Mouse (Mus musculus) stomach, postnatal 0 days (tissue): ENCODE measurements around the gene Lypd6b. TPM values are rescaled to one million over a fixed set of nuclear protein-coding genes. Genes with fewer than 3 reads are reported as not detected.
A peak's percentile ranks its signal among the peaks of the same experiment; 100 is the strongest.

ENCODE experiments used
- ATAC-seq: fragments of 200-750 bp; cut with Nextera tagmentation; 2 replicates; pipeline ENCODE4 v1.8.0; 2017; ENCODE audit not compliant: low FRiP score, low TSS enrichment
- DNase-seq: peaks from one replicate; pipeline ENCODE4 v3.0.0-alpha.2; 2016; ENCODE audit warnings: low spot score
- H3K27ac ChIP-seq: fragments of 300-500 bp; sonication (generic); replicated peaks from 2 replicates; pipeline ENCODE4 v1.5.1; 2014; ENCODE audit warnings: mild to moderate bottlenecking, control low read depth
- H3K27me3 ChIP-seq: fragments of 300-500 bp; sonication (generic); 2 replicates; pipeline ENCODE4 v1.6.1; 2014; ENCODE audit warnings: low read length; ENCODE audit not compliant: control insufficient read depth, insufficient read depth
- H3K36me3 ChIP-seq: fragments of 300-500 bp; sonication (generic); 2 replicates; pipeline ENCODE4 v1.6.1; 2014; ENCODE audit warnings: low read length, mixed read lengths; ENCODE audit not compliant: control insufficient read depth, insufficient read depth
- H3K4me1 ChIP-seq: fragments of 300-500 bp; sonication (generic); replicated peaks from 2 replicates; pipeline ENCODE4 v1.6.1; 2014; ENCODE audit warnings: antibody characterized with exemption; ENCODE audit not compliant: control insufficient read depth, insufficient read depth
- H3K4me2 ChIP-seq: fragments of 300-500 bp; sonication (generic); replicated peaks from 2 replicates; pipeline ENCODE4 v1.6.1; 2014; ENCODE audit warnings: low read depth, mild to moderate bottlenecking, control low read depth, moderate library complexity
- H3K4me3 ChIP-seq: fragments of 300-500 bp; sonication (generic); 2 replicates; pipeline ENCODE4 v1.5.1; 2014; ENCODE audit warnings: low read depth, low read length, control low read depth
- H3K9ac ChIP-seq: fragments of 300-500 bp; sonication (generic); 2 replicates; pipeline ENCODE4 v1.6.1; 2014; ENCODE audit warnings: mild to moderate bottlenecking, low read length, control low read depth, mixed read lengths
- H3K9me3 ChIP-seq: fragments of 300-500 bp; sonication (generic); 2 replicates; pipeline ENCODE4 v1.6.1; 2016; ENCODE audit warnings: low read length; ENCODE audit not compliant: control insufficient read depth
- CTCF ChIP-seq: IDR thresholded peaks from 2 replicates; pipeline ENCODE4 v1.5.1; 2016; ENCODE audit warnings: antibody characterized with exemption, low read depth, mild to moderate bottlenecking, moderate library complexity
- EP300 ChIP-seq: optimal IDR thresholded peaks from 2 replicates; pipeline ENCODE3; 2016; ENCODE audit warnings: antibody characterized with exemption
- WGBS: fragments of 180-500 bp; shearing (Covaris S2); extraction: QIAGEN DNeasy Blood & Tissue Kit; methylation state at CpG from one replicate; pipeline ENCODE4 v1.1.7; 2014; 5-methylcytosine and 5-hydroxymethylcytosine counted together
- polyA plus RNA-seq: library from polyadenylated mRNA; unstranded; fragments of >200 nt; fragmentation: Nextera tagmentation; extraction: Ambion mirVana; gene quantifications from 2 replicates; pipeline ENCODE4 v1.2.1, GENCODE M21; 2015

The Lypd6b gene
- polyA plus RNA-seq, 1 experiment from 2014 or later = 31.8 TPM

DNA sequence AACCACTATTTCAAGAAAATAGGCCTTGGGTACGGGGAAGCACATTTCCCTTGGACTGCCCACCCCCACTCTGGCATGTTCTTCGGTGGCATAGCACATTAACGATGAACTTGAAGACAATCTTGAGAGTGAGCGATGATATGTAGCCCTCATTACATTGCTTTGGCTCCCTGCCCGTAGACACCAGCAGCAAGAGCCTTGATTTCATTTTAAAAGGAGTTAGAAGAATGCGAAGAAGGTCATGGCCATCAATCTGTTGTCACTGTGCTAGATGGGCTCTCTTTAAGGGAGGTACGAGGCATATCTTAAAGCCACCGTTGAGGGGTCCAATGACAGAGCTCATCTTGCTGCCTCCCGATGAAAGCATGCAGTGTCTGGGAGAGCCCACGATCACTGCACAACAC, 68.7 kb downstream of the Lypd6b start:
- TF ChIP-seq CTCF = no peak
- TF ChIP-seq EP300 = no peak
- ATAC-seq (no peak), DNase-seq (no peak)
- Histone ChIP-seq H3K4me1 (no peaks in the 10 kb centered on the region), H3K27ac (no peak overlapping the region), H3K9me3 (no peaks in the 10 kb centered on the region), H3K9ac (no peak overlapping the region), H3K4me2 (no peak overlapping the region), H3K27me3 (no peaks in the 10 kb centered on the region), H3K36me3 (no peaks in the 10 kb centered on the region), H3K4me3 (no peak overlapping the region)
- 43% methylated on average over 10 of the region's 10 CpGs for WGBS

DNA sequence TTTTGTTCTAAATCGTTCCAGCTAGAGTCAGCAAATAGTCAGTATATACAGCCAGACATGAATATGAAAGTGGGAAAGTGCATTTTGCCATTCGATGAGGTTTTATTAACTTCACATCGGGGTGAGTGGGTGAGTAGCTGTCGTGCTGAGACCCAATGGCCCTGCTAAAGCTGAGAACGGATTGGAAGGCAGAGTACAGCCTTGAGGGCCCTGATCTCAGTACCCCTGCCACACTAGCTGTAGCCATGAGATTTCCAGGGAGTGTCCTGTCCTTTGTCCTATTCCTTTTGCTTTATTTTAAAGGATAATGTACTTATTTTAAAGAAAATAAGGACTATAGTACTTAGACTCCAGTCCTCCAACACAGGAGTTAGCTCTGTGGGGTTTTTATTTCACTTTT, 69.1 kb downstream of the Lypd6b start:
- Histone ChIP-seq H3K9ac (no peak overlapping the region), H3K27me3 (no peaks in the 10 kb centered on the region), H3K9me3 (no peaks in the 10 kb centered on the region), H3K36me3 (no peaks in the 10 kb centered on the region), H3K4me1 (peaks cover 2% of the 10 kb centered on the region; the same call in 1 of the 2 replicates), H3K27ac (no peak overlapping the region), H3K4me3 (no peak overlapping the region), H3K4me2 (no peak overlapping the region)
- WGBS = 58% methylated on average over 5 of the region's 5 CpGs
- DNase-seq = no peak
- no peak for ATAC-seq
- TF ChIP-seq CTCF = no peak

DNA sequence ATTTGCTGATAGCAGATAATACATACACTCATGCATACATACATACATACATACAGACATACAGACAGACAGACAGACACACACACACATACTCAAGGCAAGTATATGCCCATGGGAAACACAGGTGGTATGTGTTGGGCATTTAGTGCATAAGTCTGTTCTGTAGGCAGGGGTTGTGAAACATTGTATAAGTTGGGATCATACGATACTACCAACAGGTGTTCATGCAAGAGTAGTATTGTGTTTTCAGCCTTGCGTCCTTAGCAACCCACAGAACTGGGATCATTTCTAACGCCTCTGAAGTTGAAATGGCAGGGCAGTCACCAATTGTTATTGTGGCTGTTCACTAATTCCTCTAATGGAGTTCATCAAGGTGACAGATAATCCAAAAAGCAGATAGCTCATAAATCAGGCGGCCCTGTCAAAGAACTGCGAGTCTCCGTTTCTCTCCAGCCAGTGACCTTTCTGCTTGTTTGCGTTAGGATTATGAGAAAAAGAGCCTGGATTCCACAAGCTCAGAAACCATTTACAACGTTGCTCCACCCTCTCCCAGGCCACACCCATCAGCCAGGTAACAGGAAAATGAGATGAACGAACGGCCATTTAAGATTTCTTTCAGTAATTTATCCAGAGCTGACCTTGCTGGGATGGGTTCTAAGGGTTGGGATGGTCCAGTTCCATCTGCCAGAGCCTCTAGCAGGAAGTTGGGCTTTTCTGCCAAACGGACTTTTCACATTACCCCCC, 72.9 kb downstream of the Lypd6b start:
- Histone ChIP-seq H3K27ac (0 out of 2 replicates have a peak overlapping the region, but pooled peaks have one; percentile 49), H3K4me2 (peak overlapping the region; percentile 25; the same call in 1 of the 2 replicates), H3K9me3 (no peaks in the 10 kb centered on the region), H3K36me3 (no peaks in the 10 kb centered on the region), H3K4me1 (peaks cover 3% of the 10 kb centered on the region; the same call in 1 of the 2 replicates), H3K9ac (no peak overlapping the region), H3K27me3 (no peaks in the 10 kb centered on the region), H3K4me3 (no peak overlapping the region)
- 16% methylated on average over 11 of the region's 11 CpGs for WGBS
- ATAC-seq = peak; percentile 79
- no peak for TF ChIP-seq EP300
- TF ChIP-seq CTCF = no peak
- DNase-seq = no peak

DNA sequence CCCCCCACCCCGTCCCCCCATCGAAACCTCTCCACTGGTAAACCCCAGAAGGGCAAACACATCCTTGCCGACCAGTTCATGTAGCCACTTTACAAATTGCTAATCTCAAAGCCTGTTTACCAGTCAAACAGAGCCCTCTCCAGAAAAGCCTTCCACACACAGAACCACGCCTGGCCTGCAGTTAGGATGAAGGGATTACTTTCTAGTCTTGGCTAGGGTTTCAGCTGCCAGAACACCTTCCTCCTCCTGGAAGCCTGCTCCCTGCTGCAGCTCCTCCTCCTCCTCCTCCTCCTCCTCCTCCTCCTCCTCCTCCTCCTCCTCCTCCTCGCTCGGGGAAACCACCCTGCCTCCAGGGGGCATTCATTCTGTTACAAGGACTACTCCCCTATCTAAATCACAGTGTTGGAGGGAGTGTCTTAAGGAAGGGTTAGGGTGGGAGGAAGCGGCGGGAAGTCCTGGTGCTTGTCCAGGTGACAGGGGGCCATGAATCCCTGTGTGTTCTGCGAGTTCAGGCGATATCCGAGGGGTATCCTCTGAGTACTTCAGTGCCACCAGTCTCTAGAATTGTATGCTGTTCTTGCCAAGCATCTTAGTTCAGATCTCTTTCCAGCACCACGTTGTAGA, 73.6 kb downstream of the Lypd6b start:
- Histone ChIP-seq H3K27me3 (no peaks in the 10 kb centered on the region), H3K4me3 (no peak overlapping the region), H3K9ac (no peak overlapping the region), H3K36me3 (no peaks in the 10 kb centered on the region), H3K4me2 (peak overlapping the region; percentile 25; the same call in 1 of the 2 replicates), H3K27ac (peak overlapping the region; percentile 58), H3K4me1 (peaks cover 3% of the 10 kb centered on the region; the same call in 1 of the 2 replicates), H3K9me3 (no peaks in the 10 kb centered on the region)
- DNase-seq (peak; percentile 70), ATAC-seq (peak; percentile 76)
- WGBS = 15% methylated on average over 10 of the region's 12 CpGs
- no peak for TF ChIP-seq EP300
- TF ChIP-seq CTCF = peak; percentile 29

DNA sequence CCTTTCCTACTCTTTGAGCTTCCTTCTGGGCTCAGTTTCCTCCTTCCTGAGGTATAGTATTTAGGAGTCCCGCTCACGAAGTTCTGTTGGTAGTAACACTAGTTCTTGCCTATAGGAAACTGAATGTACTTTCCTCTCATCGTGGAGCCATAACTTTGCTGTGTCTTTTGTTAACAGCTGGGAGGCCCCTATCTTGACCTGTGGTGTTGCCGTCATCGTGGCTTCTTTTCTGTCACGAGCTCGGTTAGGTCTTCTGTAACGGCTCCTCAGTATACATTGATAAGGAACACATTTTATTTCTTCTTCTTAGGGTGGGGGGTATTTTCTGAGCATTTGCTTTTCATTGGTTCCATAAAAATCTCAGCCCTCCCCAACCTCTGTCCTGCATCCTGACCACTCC, 74.2 kb downstream of the Lypd6b start:
- peak overlapping the region; percentile 58 for H3K27ac ChIP-seq
- no peaks in the 10 kb centered on the region for H3K36me3 ChIP-seq
- H3K4me3 ChIP-seq = no peak overlapping the region
- 0 out of 2 replicates have a peak overlapping the region, but pooled peaks have one; percentile 8 for H3K4me2 ChIP-seq
- H3K27me3 ChIP-seq = no peaks in the 10 kb centered on the region
- 47% methylated on average over 8 of the region's 8 CpGs for WGBS
- H3K9ac ChIP-seq = no peak overlapping the region
- ATAC-seq (no peak), DNase-seq (no peak)
- TF ChIP-seq EP300 (no peak), CTCF (no peak)
- H3K9me3 ChIP-seq = no peaks in the 10 kb centered on the region
- peaks cover 3% of the 10 kb centered on the region; the same call in 1 of the 2 replicates for H3K4me1 ChIP-seq
